In the genomic region with DNA sequence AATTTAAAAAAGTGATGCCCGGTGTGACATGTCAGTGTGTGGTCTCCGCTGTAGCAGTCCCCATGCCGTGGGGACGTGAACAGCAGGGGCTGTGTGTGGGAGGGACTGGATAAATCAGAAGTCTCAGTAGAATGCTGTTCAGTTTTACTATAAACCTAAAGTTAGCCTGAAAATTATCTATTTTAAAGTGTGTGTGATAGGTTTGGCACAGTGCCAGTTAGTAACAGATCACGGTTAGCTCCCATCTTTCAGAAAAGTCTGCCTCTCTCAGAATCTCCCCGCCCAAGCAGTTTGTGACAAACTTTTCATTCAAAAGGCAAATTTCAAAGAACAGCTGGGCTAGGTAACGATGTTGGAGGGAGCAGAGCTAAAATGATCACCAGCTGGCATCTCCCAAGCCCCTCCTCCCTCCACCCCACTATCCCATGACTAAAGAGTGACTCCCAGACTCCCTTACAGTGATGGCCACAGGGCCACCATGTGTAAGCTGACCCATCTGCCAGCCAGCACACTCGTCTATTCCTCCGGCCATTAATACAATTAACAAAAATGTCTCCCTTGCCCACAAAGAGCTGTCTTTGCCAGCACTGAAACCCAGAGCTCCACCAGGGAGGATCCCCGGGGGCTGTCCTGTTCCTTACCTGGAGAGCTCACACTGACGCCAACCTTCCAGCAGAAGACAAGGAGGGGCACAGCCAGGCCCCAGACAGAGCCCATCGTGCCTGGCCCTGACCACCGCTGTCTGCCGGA, we compare ENCODE assay signal across 28 mouse cellular contexts. TPM values are rescaled to one million over a fixed set of nuclear protein-coding genes. Genes with fewer than 3 reads are reported as not detected.
A peak's percentile ranks its signal among the peaks of the same experiment; 100 is the strongest.
DNase-seq lines count a peak whose midpoint lies in the region; ATAC-seq and TF ChIP-seq lines count a peak whose summit lies in the region.
"Had no signal": no experiment of that assay in that cellular context is flagged by ENCODE, and none has a peak within 500 bp of the region (broad histone marks: within the 10 kb centered on the region; RNA-seq: fewer than 3 reads in every experiment).

No protein-coding gene starts in this region.

- DNase-seq in forebrain, postnatal 0 days = peak; percentile 44
- no peak for DNase-seq in kidney, postnatal 0 days (ENCODE audit: low spot score)
- DNase-seq in kidney, adult 2 months = no peak
- DNase-seq in stomach, postnatal 0 days (ENCODE audit: low spot score) = no peak
- no peak for DNase-seq in embryo, embryonic 10 days (ENCODE audit: low spot score)
- DNase-seq: adrenal gland, postnatal 14 days; B cell, adult 2 months; gastrocnemius, postnatal 14 days; heart, adult 11 months; kidney, adult 9 months; thymus, adult 2 months had no signal

- 61% methylated on average over 14 of the region's 14 CpGs for WGBS in forebrain, postnatal 0 days
- WGBS in forebrain, embryonic 12.5 days = 74% methylated on average over 14 of the region's 14 CpGs
- 50% methylated on average over 14 of the region's 14 CpGs for WGBS in kidney, postnatal 0 days
- 60% methylated on average over 14 of the region's 14 CpGs for WGBS in kidney, adult 2 months
- WGBS in stomach, embryonic 15.5 days = 70% methylated on average over 14 of the region's 14 CpGs
- WGBS in stomach, postnatal 0 days = 63% methylated on average over 14 of the region's 14 CpGs

- peak; percentile 27 for ATAC-seq in forebrain, postnatal 0 days
- ATAC-seq in forebrain, embryonic 12.5 days (ENCODE audit: low FRiP score) = no peak
- ATAC-seq in kidney, postnatal 0 days (replicated peaks; ENCODE audit: low FRiP score, low read depth) = no peak
- peak; percentile 47; the same call in 1 of the 2 replicates for ATAC-seq in stomach, embryonic 15.5 days (ENCODE audit: insufficient read depth, low FRiP score, low read depth)
- no peak; the same call in 1 of the 2 replicates for ATAC-seq in stomach, postnatal 0 days (ENCODE audit: low FRiP score, low TSS enrichment)
- ATAC-seq: inflammation-experienced regulatory T-cells, adult 6 months had no signal

- no peaks in the 10 kb centered on the region for H3K9me3 ChIP-seq in forebrain, postnatal 0 days (ENCODE audit: low read length)
- no peaks in the 10 kb centered on the region for H3K9me3 ChIP-seq in forebrain, embryonic 12.5 days
- no peaks in the 10 kb centered on the region for H3K9me3 ChIP-seq in kidney, postnatal 0 days (replicated peaks; ENCODE audit: low read length)
- no peaks in the 10 kb centered on the region for H3K9me3 ChIP-seq in stomach, embryonic 15.5 days
- H3K9me3 ChIP-seq in stomach, postnatal 0 days (ENCODE audit: control insufficient read depth, low read length) = no peaks in the 10 kb centered on the region
- H3K9me3 ChIP-seq: G1E; midbrain, embryonic 12.5 days had no signal

- no peak for TF ChIP-seq POLR2A in kidney, adult 2 months (IDR thresholded peaks at IDR 0.05; ENCODE audit: low read depth, low read length)

- no peaks in the 10 kb centered on the region for H3K27me3 ChIP-seq in forebrain, postnatal 0 days (ENCODE audit: insufficient read depth, low read length)
- no peaks in the 10 kb centered on the region for H3K27me3 ChIP-seq in forebrain, embryonic 12.5 days
- no peaks in the 10 kb centered on the region for H3K27me3 ChIP-seq in kidney, postnatal 0 days (ENCODE audit: insufficient read depth, low read length)
- H3K27me3 ChIP-seq in kidney, adult 2 months (replicated peaks; ENCODE audit: control insufficient read depth, insufficient read depth, low read length) = no peaks in the 10 kb centered on the region
- H3K27me3 ChIP-seq in stomach, embryonic 15.5 days (replicated peaks) = no peaks in the 10 kb centered on the region
- H3K27me3 ChIP-seq in stomach, postnatal 0 days (ENCODE audit: control insufficient read depth, insufficient read depth, low read length) = no peaks in the 10 kb centered on the region
- H3K27me3 ChIP-seq: CH12.LX; midbrain, embryonic 12.5 days had no signal

- no peak for TF ChIP-seq CTCF in forebrain, postnatal 0 days (IDR thresholded peaks at IDR 0.05; ENCODE audit: low read depth)
- no peak for TF ChIP-seq CTCF in kidney, postnatal 0 days (IDR thresholded peaks at IDR 0.05; ENCODE audit: low read depth)
- TF ChIP-seq CTCF in kidney, adult 2 months (conservative IDR thresholded peaks at IDR 0.05; ENCODE audit: insufficient read depth, insufficient read length, low read depth, low read length) = no peak
- TF ChIP-seq CTCF in stomach, postnatal 0 days (IDR thresholded peaks at IDR 0.05; ENCODE audit: low read depth) = no peak

- no peak overlapping the region for H3K9ac ChIP-seq in forebrain, postnatal 0 days
- H3K9ac ChIP-seq in forebrain, embryonic 12.5 days = no peak overlapping the region
- H3K9ac ChIP-seq in kidney, postnatal 0 days (ENCODE audit: low read depth, low read length) = no peak overlapping the region
- no peak overlapping the region for H3K9ac ChIP-seq in stomach, embryonic 15.5 days
- H3K9ac ChIP-seq in stomach, postnatal 0 days (ENCODE audit: low read length) = no peak overlapping the region
- H3K9ac ChIP-seq: midbrain, embryonic 12.5 days had no signal

- no peaks in the 10 kb centered on the region for H3K36me3 ChIP-seq in forebrain, postnatal 0 days (ENCODE audit: insufficient read depth)
- H3K36me3 ChIP-seq in forebrain, embryonic 12.5 days (replicated peaks) = no peaks in the 10 kb centered on the region
- H3K36me3 ChIP-seq in kidney, postnatal 0 days (ENCODE audit: insufficient read depth, low read length) = no peaks in the 10 kb centered on the region
- no peaks in the 10 kb centered on the region for H3K36me3 ChIP-seq in kidney, adult 2 months (ENCODE audit: control insufficient read depth, insufficient read depth, low read length)
- H3K36me3 ChIP-seq in stomach, embryonic 15.5 days = no peaks in the 10 kb centered on the region
- H3K36me3 ChIP-seq in stomach, postnatal 0 days (ENCODE audit: control insufficient read depth, insufficient read depth, low read length) = no peaks in the 10 kb centered on the region
- H3K36me3 ChIP-seq: G1E; midbrain, embryonic 12.5 days had no signal

- no peak overlapping the region for H3K4me3 ChIP-seq in forebrain, postnatal 0 days (ENCODE audit: low read depth, low read length)
- no peak overlapping the region for H3K4me3 ChIP-seq in forebrain, embryonic 12.5 days (replicated peaks)
- no peak overlapping the region for H3K4me3 ChIP-seq in kidney, postnatal 0 days (replicated peaks; ENCODE audit: low read depth, low read length)
- no peak overlapping the region for H3K4me3 ChIP-seq in kidney, adult 2 months (ENCODE audit: insufficient read depth, low read depth, low read length)
- no peak overlapping the region for H3K4me3 ChIP-seq in stomach, embryonic 15.5 days (replicated peaks)
- H3K4me3 ChIP-seq in stomach, postnatal 0 days (ENCODE audit: low read depth, low read length) = no peak overlapping the region
- H3K4me3 ChIP-seq: midbrain, embryonic 12.5 days had no signal

- H3K4me1 ChIP-seq in forebrain, postnatal 0 days (ENCODE audit: insufficient read depth) = no peaks in the 10 kb centered on the region
- no peaks in the 10 kb centered on the region for H3K4me1 ChIP-seq in forebrain, embryonic 12.5 days
- no peaks in the 10 kb centered on the region for H3K4me1 ChIP-seq in kidney, postnatal 0 days (replicated peaks; ENCODE audit: insufficient read depth, low read length)
- no peaks in the 10 kb centered on the region for H3K4me1 ChIP-seq in kidney, adult 2 months (ENCODE audit: control insufficient read depth, insufficient read depth, low read length)
- no peaks in the 10 kb centered on the region for H3K4me1 ChIP-seq in stomach, embryonic 15.5 days
- H3K4me1 ChIP-seq in stomach, postnatal 0 days (replicated peaks; ENCODE audit: control insufficient read depth, insufficient read depth) = no peaks in the 10 kb centered on the region
- H3K4me1 ChIP-seq: midbrain, embryonic 12.5 days had no signal

- TF ChIP-seq EP300 in stomach, postnatal 0 days (optimal IDR thresholded peaks at IDR 0.05) = no peak

- no peak overlapping the region for H3K4me2 ChIP-seq in forebrain, postnatal 0 days (ENCODE audit: low read depth)
- H3K4me2 ChIP-seq in forebrain, embryonic 12.5 days = no peak overlapping the region
- H3K4me2 ChIP-seq in kidney, postnatal 0 days (ENCODE audit: low read length) = no peak overlapping the region
- no peak overlapping the region for H3K4me2 ChIP-seq in stomach, embryonic 15.5 days
- H3K4me2 ChIP-seq in stomach, postnatal 0 days (replicated peaks; ENCODE audit: low read depth) = no peak overlapping the region
- H3K4me2 ChIP-seq: heart, embryonic 11.5 days; midbrain, embryonic 12.5 days had no signal

- H3K27ac ChIP-seq in forebrain, postnatal 0 days (ENCODE audit: low read depth, low read length) = no peak overlapping the region
- H3K27ac ChIP-seq in forebrain, embryonic 12.5 days = no peak overlapping the region
- H3K27ac ChIP-seq in kidney, postnatal 0 days = peak overlapping the region; percentile 19; the same call in 1 of the 2 replicates
- H3K27ac ChIP-seq in kidney, adult 2 months (ENCODE audit: insufficient read depth, low read depth, low read length) = no peak overlapping the region
- no peak overlapping the region for H3K27ac ChIP-seq in stomach, embryonic 15.5 days
- H3K27ac ChIP-seq in stomach, postnatal 0 days (replicated peaks) = no peak overlapping the region
- H3K27ac ChIP-seq: midbrain, embryonic 12.5 days had no signal

RNA-seq across cellular contexts. Expression of a gene that starts 0.4 kb away (rescaled TPM):
- not detected in 2 replicates for total RNA-seq in forebrain, postnatal 0 days (2014; rRNA removed)
- polyA plus RNA-seq in forebrain, postnatal 0 days (2015; fragmentation: Nextera tagmentation; extraction: Ambion mirVana) = not detected in 2 replicates
- polyA plus RNA-seq in forebrain, embryonic 12.5 days (2016; fragmentation: Nextera tagmentation; extraction: Ambion mirVana) = not detected in 2 replicates
- polyA plus RNA-seq in kidney, postnatal 0 days (2015; fragmentation: Nextera tagmentation; extraction: Ambion mirVana) = 15.2 and 17.2 TPM in 2 replicates
- 39.2 and 41.8 TPM in 2 replicates for polyA plus RNA-seq in kidney, adult 2 months (2012; rRNA removed)
- polyA plus RNA-seq in stomach, embryonic 15.5 days (2015; fragmentation: Nextera tagmentation; extraction: Ambion mirVana) = 0.06 and 0.08 TPM in 2 replicates
- 0.51 and 0.61 TPM in 2 replicates for polyA plus RNA-seq in stomach, postnatal 0 days (2015; fragmentation: Nextera tagmentation; extraction: Ambion mirVana)
- total RNA-seq: layer of hippocampus, postnatal 14 days; liver, adult 2 months had no signal
- polyA plus RNA-seq: cerebellum, adult 2 months; forebrain, embryonic 11.5 days; G1E; heart, embryonic 11.5 days; heart, postnatal 0 days; hindbrain, embryonic 11.5 days; limb, embryonic 11.5 days; liver, adult 2 months; liver, embryonic 16.5 days; midbrain, embryonic 12.5 days; neural tube, embryonic 11.5 days had no signal

RNA-seq across cellular contexts. Expression of a gene that starts 13.4 kb away (rescaled TPM):
- not detected in 2 replicates for total RNA-seq in forebrain, postnatal 0 days (2014; rRNA removed)
- not detected in 2 replicates for polyA plus RNA-seq in forebrain, postnatal 0 days (2015; fragmentation: Nextera tagmentation; extraction: Ambion mirVana)
- not detected in 2 replicates for polyA plus RNA-seq in forebrain, embryonic 12.5 days (2016; fragmentation: Nextera tagmentation; extraction: Ambion mirVana)
- polyA plus RNA-seq in kidney, postnatal 0 days (2015; fragmentation: Nextera tagmentation; extraction: Ambion mirVana) = 0.24 and 0.28 TPM in 2 replicates
- not detected in 2 replicates for polyA plus RNA-seq in kidney, adult 2 months (2012; rRNA removed)
- 0.27 TPM in 1 of 2 replicates, not detected in the other for polyA plus RNA-seq in stomach, embryonic 15.5 days (2015; fragmentation: Nextera tagmentation; extraction: Ambion mirVana)
- 0.19 and 0.21 TPM in 2 replicates for polyA plus RNA-seq in stomach, postnatal 0 days (2015; fragmentation: Nextera tagmentation; extraction: Ambion mirVana)
- total RNA-seq: adrenal gland, postnatal 14 days; CH12.LX; G1E; gastrocnemius, postnatal 14 days; layer of hippocampus, postnatal 14 days; liver, adult 2 months; megakaryocyte, adult 5-6 weeks had no signal
- polyA plus RNA-seq: cerebellum, adult 2 months; forebrain, embryonic 11.5 days; G1E; heart, embryonic 11.5 days; heart, postnatal 0 days; hindbrain, embryonic 11.5 days; inflammation-experienced regulatory T-cells, adult 6 months; limb, embryonic 11.5 days; liver, adult 2 months; liver, embryonic 16.5 days; midbrain, embryonic 12.5 days; neural tube, embryonic 11.5 days had no signal

Comparison
In these comparisons a context has a peak if more than half of its experiments do, and no peak if none do; other contexts are left out.
1. ATAC-seq: peak in forebrain, postnatal 0 days (single experiment) and stomach, embryonic 15.5 days (single experiment); none in forebrain, embryonic 12.5 days (single experiment), kidney, postnatal 0 days (single experiment) and stomach, postnatal 0 days (single experiment).
2. RNA of a gene that starts 0.4 kb away (polyA plus RNA-seq): 39.2 to 41.8 TPM in kidney, adult 2 months and 15.2 to 17.2 TPM in kidney, postnatal 0 days; 0.51 to 0.61 TPM in stomach, postnatal 0 days, 0.06 to 0.08 TPM in stomach, embryonic 15.5 days, not detected in forebrain, postnatal 0 days and not detected in forebrain, embryonic 12.5 days; every median in the first group is over 10 times any median in the second.